Mouse (Mus musculus): ENCODE data around the gene Vegfa. TPM values are rescaled to one million over a fixed set of nuclear protein-coding genes. Genes with fewer than 3 reads are reported as not detected.

Vegfa gene
- polyA plus RNA-seq, 1 experiment: not detected

- Histone ChIP-seq H3K27ac (ENCODE audit: insufficient read depth, low read depth, low read length) (no peak overlapping the region), H3K4me1 (ENCODE audit: control insufficient read depth, insufficient read depth, low read length) (no peaks in the 10 kb centered on the region; the same call in 1 of the 2 replicates), H3K4me3 (ENCODE audit: insufficient read depth, low read depth, low read length) (no peak overlapping the region)
- TF ChIP-seq CTCF (IDR thresholded peaks at IDR 0.05; ENCODE audit: insufficient read depth, low read depth, low read length) (no peak), POLR2A (IDR thresholded peaks at IDR 0.05; ENCODE audit: insufficient read depth, low read depth, low read length) (no peak)
- WGBS: 78% methylated on average over 10 of the region's 10 CpGs
These were observed 13.5 kb downstream of the Vegfa start for GRCm38 (mm10) chr17:46018736-46019004.

- Histone ChIP-seq H3K4me3 (ENCODE audit: insufficient read depth, low read depth, low read length) (no peak overlapping the region), H3K27ac (ENCODE audit: insufficient read depth, low read depth, low read length) (no peak overlapping the region), H3K4me1 (ENCODE audit: control insufficient read depth, insufficient read depth, low read length) (no peaks in the 10 kb centered on the region; the same call in 1 of the 2 replicates)
- no peak for TF ChIP-seq POLR2A (IDR thresholded peaks at IDR 0.05; ENCODE audit: insufficient read depth, low read depth, low read length)
- TF ChIP-seq CTCF (IDR thresholded peaks at IDR 0.05; ENCODE audit: insufficient read depth, low read depth, low read length): no peak
- WGBS: 76% methylated on average over 24 of the region's 24 CpGs
These were observed 14.0 kb downstream of the Vegfa start for GRCm38 (mm10) chr17:46017946-46018735.

- Histone ChIP-seq H3K4me3 (ENCODE audit: insufficient read depth, low read depth, low read length) (no peak overlapping the region), H3K27ac (ENCODE audit: insufficient read depth, low read depth, low read length) (no peak overlapping the region), H3K4me1 (ENCODE audit: control insufficient read depth, insufficient read depth, low read length) (no peaks in the 10 kb centered on the region; the same call in 1 of the 2 replicates)
- 96% methylated on average over 5 of the region's 5 CpGs for WGBS
- TF ChIP-seq CTCF (IDR thresholded peaks at IDR 0.05; ENCODE audit: insufficient read depth, low read depth, low read length) (no peak), POLR2A (IDR thresholded peaks at IDR 0.05; ENCODE audit: insufficient read depth, low read depth, low read length) (no peak)
These were observed 15.6 kb downstream of the Vegfa start for GRCm38 (mm10) chr17:46016617-46017016.

GRCm38 (mm10) chr17:46015967-46016366 is 16.2 kb downstream of the Vegfa start:
- TF ChIP-seq CTCF (IDR thresholded peaks at IDR 0.05; ENCODE audit: insufficient read depth, low read depth, low read length) (no peak), POLR2A (IDR thresholded peaks at IDR 0.05; ENCODE audit: insufficient read depth, low read depth, low read length) (no peak)
- 96% methylated on average over 6 of the region's 6 CpGs for WGBS
- H3K4me1 ChIP-seq (ENCODE audit: control insufficient read depth, insufficient read depth, low read length): no peaks in the 10 kb centered on the region; the same call in 1 of the 2 replicates
- no peak overlapping the region for H3K4me3 ChIP-seq (ENCODE audit: insufficient read depth, low read depth, low read length)
- H3K27ac ChIP-seq (ENCODE audit: insufficient read depth, low read depth, low read length): no peak overlapping the region

- WGBS: 85% methylated on average over 2 of the region's 2 CpGs
- no peaks in the 10 kb centered on the region; the same call in 1 of the 2 replicates for H3K4me1 ChIP-seq (ENCODE audit: control insufficient read depth, insufficient read depth, low read length)
- no peak overlapping the region for H3K4me3 ChIP-seq (ENCODE audit: insufficient read depth, low read depth, low read length)
- H3K27ac ChIP-seq (ENCODE audit: insufficient read depth, low read depth, low read length): no peak overlapping the region
- no peak for TF ChIP-seq CTCF (IDR thresholded peaks at IDR 0.05; ENCODE audit: insufficient read depth, low read depth, low read length)
- TF ChIP-seq POLR2A (IDR thresholded peaks at IDR 0.05; ENCODE audit: insufficient read depth, low read depth, low read length): no peak
These were observed 17.2 kb downstream of the Vegfa start for GRCm38 (mm10) chr17:46014935-46015334.

- Histone ChIP-seq H3K27ac (ENCODE audit: insufficient read depth, low read depth, low read length) (no peak overlapping the region), H3K4me1 (ENCODE audit: control insufficient read depth, insufficient read depth, low read length) (no peaks in the 10 kb centered on the region; the same call in 1 of the 2 replicates), H3K4me3 (ENCODE audit: insufficient read depth, low read depth, low read length) (no peak overlapping the region)
- WGBS: 87% methylated on average over 15 of the region's 15 CpGs
- TF ChIP-seq POLR2A (IDR thresholded peaks at IDR 0.05; ENCODE audit: insufficient read depth, low read depth, low read length) (no peak), CTCF (IDR thresholded peaks at IDR 0.05; ENCODE audit: insufficient read depth, low read depth, low read length) (no peak)
These were observed 18.6 kb downstream of the Vegfa start for GRCm38 (mm10) chr17:46013549-46013948.

GRCm38 (mm10) chr17:46012211-46012610 is 20.0 kb downstream of the Vegfa start:
- WGBS: 80% methylated on average over 8 of the region's 8 CpGs
- Histone ChIP-seq H3K4me3 (ENCODE audit: insufficient read depth, low read depth, low read length) (no peak overlapping the region), H3K4me1 (ENCODE audit: control insufficient read depth, insufficient read depth, low read length) (no peaks in the 10 kb centered on the region), H3K27ac (ENCODE audit: insufficient read depth, low read depth, low read length) (no peak overlapping the region)
- TF ChIP-seq POLR2A (IDR thresholded peaks at IDR 0.05; ENCODE audit: insufficient read depth, low read depth, low read length) (no peak), CTCF (IDR thresholded peaks at IDR 0.05; ENCODE audit: insufficient read depth, low read depth, low read length) (no peak)

- Histone ChIP-seq H3K4me1 (ENCODE audit: control insufficient read depth, insufficient read depth, low read length) (no peaks in the 10 kb centered on the region), H3K27ac (ENCODE audit: insufficient read depth, low read depth, low read length) (no peak overlapping the region), H3K4me3 (ENCODE audit: insufficient read depth, low read depth, low read length) (no peak overlapping the region)
- TF ChIP-seq CTCF (IDR thresholded peaks at IDR 0.05; ENCODE audit: insufficient read depth, low read depth, low read length): no peak
- no peak for TF ChIP-seq POLR2A (IDR thresholded peaks at IDR 0.05; ENCODE audit: insufficient read depth, low read depth, low read length)
- WGBS: 90% methylated on average over 6 of the region's 6 CpGs
These were observed 21.7 kb downstream of the Vegfa start for GRCm38 (mm10) chr17:46010462-46010861.

- no peak overlapping the region for H3K27ac ChIP-seq (ENCODE audit: insufficient read depth, low read depth, low read length)
These were observed 23.0 kb downstream of the Vegfa start for GRCm38 (mm10) chr17:46009182-46009581.

More at GRCm38 (mm10) chr17:46009182-46009581, 23.0 kb downstream of the Vegfa start:
- H3K4me1 ChIP-seq (ENCODE audit: control insufficient read depth, insufficient read depth, low read length): no peaks in the 10 kb centered on the region
- H3K4me3 ChIP-seq (ENCODE audit: insufficient read depth, low read depth, low read length): no peak overlapping the region
- 78% methylated on average over 7 of the region's 7 CpGs for WGBS
- TF ChIP-seq POLR2A (IDR thresholded peaks at IDR 0.05; ENCODE audit: insufficient read depth, low read depth, low read length) (no peak), CTCF (IDR thresholded peaks at IDR 0.05; ENCODE audit: insufficient read depth, low read depth, low read length) (no peak)

Data from olfactory bulb, adult 2 months (tissue).